Mouse (Mus musculus): ENCODE measurements around the gene Gm21981. TPM values are rescaled to one million over a fixed set of nuclear protein-coding genes. Genes with fewer than 3 reads are reported as not detected.

The Gm21981 gene
- polyA plus RNA-seq (2017; shearing (Covaris generic)), result under 1 TPM; 0.07 to 0.24 TPM

DNA sequence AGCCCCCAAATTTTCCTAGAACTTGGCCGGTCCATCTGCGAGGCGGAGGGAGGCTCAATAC is at the start of gene Gm21981:
TSS of gene Gm21981 (minus strand) at position 14 of the 61 bp plus-strand sequence.

GRCm38 (mm10) chr17:47736856-47737255 is 42.6 kb upstream of the Gm21981 start, which contains the start of gene Tfeb:
TSS of gene Tfeb (plus strand) at chr17:47737030.

DNA sequence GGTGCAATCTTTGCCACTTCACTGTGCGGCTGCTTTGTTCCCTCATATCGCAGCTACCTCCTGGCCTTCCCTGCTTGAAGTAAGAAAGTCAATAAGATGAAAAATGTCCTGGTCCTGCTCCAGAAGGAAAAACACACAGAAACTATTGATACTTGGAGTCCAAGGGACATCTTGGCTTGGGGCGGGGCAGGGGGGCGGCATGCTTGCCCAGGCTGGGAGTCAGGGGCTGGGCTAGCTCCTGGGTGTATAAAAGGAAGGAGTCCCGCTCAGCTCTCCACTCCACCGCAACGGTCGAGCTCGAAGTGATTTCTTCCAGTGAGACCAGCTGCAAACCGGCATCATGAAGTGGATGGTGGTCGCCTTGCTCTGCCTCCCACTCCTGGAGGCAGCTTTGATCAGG is 32.3 kb upstream of the Gm21981 start, which contains the start of gene Pgc:
TSS of gene Pgc (plus strand) at position 277 of the 400 bp plus-strand sequence.

GRCm38 (mm10) chr17:47694503-47695336 is 465 bp upstream of the Gm21981 start, which contains the start of gene Prickle4:
TSS of gene Prickle4 (minus strand) at chr17:47694736.

GRCm38 (mm10) chr17:47688608-47689575 is 5.4 kb downstream of the Gm21981 start, which contains the start of gene Frs3:
TSS of gene Frs3 (plus strand) at chr17:47689030.

GRCm38 (mm10) chr17:47688344-47688607 is 6.0 kb downstream of the Gm21981 start, which contains the start of gene Tomm6:
TSS of gene Tomm6 (minus strand) at chr17:47688386.

Other genes starting within 250 kb of the Gm21981 start
- gene Taf8, start 192.2 kb downstream of the Gm21981 start, polyA plus RNA-seq (2017; shearing (Covaris generic)), result 10 to 100 TPM; 49.2 to 64.5 TPM
- 100 to 1,000 TPM; 243 to 395 TPM for gene Ccnd3, start 189.4 kb downstream of the Gm21981 start, polyA plus RNA-seq (2017; shearing (Covaris generic))
- gene Bysl, start 83.0 kb downstream of the Gm21981 start, polyA plus RNA-seq (2017; shearing (Covaris generic)), result 10 to 100 TPM; 14.9 to 18.2 TPM
- 10 to 100 TPM; 31.8 to 46.6 TPM for gene Med20, start 82.9 kb downstream of the Gm21981 start, polyA plus RNA-seq (2017; shearing (Covaris generic))
- 1 to 10 TPM; 1.5 to 2.4 TPM for gene Gm20517, start 82.9 kb downstream of the Gm21981 start, polyA plus RNA-seq (2017; shearing (Covaris generic))
- 1 to 10 TPM; 1.7 to 1.9 TPM for gene Usp49, start 63.8 kb downstream of the Gm21981 start, polyA plus RNA-seq (2017; shearing (Covaris generic))
- gene Tomm6, start 6.1 kb downstream of the Gm21981 start, polyA plus RNA-seq (2017; shearing (Covaris generic)), result 100 to 1,000 TPM; 205 to 235 TPM
- 1 to 10 TPM; 1.2 to 5.1 TPM for gene Frs3, start 5.4 kb downstream of the Gm21981 start, polyA plus RNA-seq (2017; shearing (Covaris generic))
- not detected for gene Prickle4, start 281 bp upstream of the Gm21981 start, polyA plus RNA-seq (2017; shearing (Covaris generic))
- gene Pgc, start 32.4 kb upstream of the Gm21981 start, polyA plus RNA-seq (2017; shearing (Covaris generic)), result not detected
- 10 to 100 TPM; 32.4 to 48.5 TPM for gene Tfeb, start 42.6 kb upstream of the Gm21981 start, polyA plus RNA-seq (2017; shearing (Covaris generic))
- gene Mdfi, start 140.2 kb upstream of the Gm21981 start, polyA plus RNA-seq (2017; shearing (Covaris generic)), result under 1 TPM in 1 of 2 experiments, not detected in 1; 0.55 TPM
- 10 to 100 TPM; 18.6 to 36.5 TPM for gene Foxp4, start 230.2 kb upstream of the Gm21981 start, polyA plus RNA-seq (2017; shearing (Covaris generic))